Mouse (Mus musculus) neural tube, embryonic 11.5 days (tissue): ENCODE results near the gene Dixdc1. TPM values are rescaled to one million over a fixed set of nuclear protein-coding genes. Genes with fewer than 3 reads are reported as not detected.

Source experiments
- ATAC-seq: fragments of 200-750 bp; cut with Nextera tagmentation; 2 replicates; pipeline ENCODE4 v1.8.0; 2017; ENCODE audit warnings: moderate number of reproducible peaks, mild to moderate bottlenecking, moderate TSS enrichment, moderate library complexity; ENCODE audit not compliant: insufficient read depth, low FRiP score, low TSS enrichment
- DNase-seq: peaks from one replicate; pipeline ENCODE4 v3.0.0-alpha.2; 2015; ENCODE audit warnings: low spot score
- H3K27ac ChIP-seq: fragments of 300-500 bp; sonication (generic); 2 replicates; pipeline ENCODE4 v1.5.1; 2014; ENCODE audit warnings: low read depth, mild to moderate bottlenecking, low read length
- H3K27me3 ChIP-seq: fragments of 300-500 bp; sonication (generic); 2 replicates; pipeline ENCODE4 v1.6.1; 2014; ENCODE audit warnings: mild to moderate bottlenecking, low read length, mixed read lengths; ENCODE audit not compliant: control insufficient read depth, insufficient read depth
- H3K36me3 ChIP-seq: fragments of 300-500 bp; sonication (generic); 2 replicates; pipeline ENCODE4 v1.6.1; 2014; ENCODE audit warnings: mild to moderate bottlenecking, low read length, moderate library complexity, mixed read lengths; ENCODE audit not compliant: control insufficient read depth, insufficient read depth
- H3K4me1 ChIP-seq: fragments of 300-500 bp; sonication (generic); 2 replicates; pipeline ENCODE4 v1.6.1; 2014; ENCODE audit warnings: low read length, mixed read lengths; ENCODE audit not compliant: control insufficient read depth, insufficient read depth
- H3K4me2 ChIP-seq: fragments of 300-500 bp; sonication (generic); 2 replicates; pipeline ENCODE4 v1.6.1; 2014; ENCODE audit warnings: low read depth, mild to moderate bottlenecking, moderate library complexity
- H3K4me3 ChIP-seq: fragments of 300-500 bp; sonication (generic); 2 replicates; pipeline ENCODE4 v1.5.1; 2014; ENCODE audit warnings: low read depth, low read length
- H3K9ac ChIP-seq: fragments of 300-500 bp; sonication (generic); 2 replicates; pipeline ENCODE4 v1.6.1; 2014; ENCODE audit warnings: mild to moderate bottlenecking, low read length
- H3K9me3 ChIP-seq: fragments of 300-500 bp; sonication (generic); 2 replicates; pipeline ENCODE4 v1.6.1; 2016; ENCODE audit warnings: low read length; ENCODE audit not compliant: control insufficient read depth
- WGBS: fragments of 180-500 bp; shearing (Covaris S2); extraction: QIAGEN DNeasy Blood & Tissue Kit; methylation state at CpG from one replicate; pipeline ENCODE4 v1.1.7; 2014; 5-methylcytosine and 5-hydroxymethylcytosine counted together
- polyA plus RNA-seq: library from polyadenylated mRNA; unstranded; fragments of >200 nt; fragmentation: Nextera tagmentation; extraction: Ambion mirVana; gene quantifications from 2 replicates; pipeline ENCODE4 v1.2.1, GENCODE M21; 2014

Dixdc1 gene
- polyA plus RNA-seq, 1 experiment from 2014 or later: 33.0 TPM

DNA sequence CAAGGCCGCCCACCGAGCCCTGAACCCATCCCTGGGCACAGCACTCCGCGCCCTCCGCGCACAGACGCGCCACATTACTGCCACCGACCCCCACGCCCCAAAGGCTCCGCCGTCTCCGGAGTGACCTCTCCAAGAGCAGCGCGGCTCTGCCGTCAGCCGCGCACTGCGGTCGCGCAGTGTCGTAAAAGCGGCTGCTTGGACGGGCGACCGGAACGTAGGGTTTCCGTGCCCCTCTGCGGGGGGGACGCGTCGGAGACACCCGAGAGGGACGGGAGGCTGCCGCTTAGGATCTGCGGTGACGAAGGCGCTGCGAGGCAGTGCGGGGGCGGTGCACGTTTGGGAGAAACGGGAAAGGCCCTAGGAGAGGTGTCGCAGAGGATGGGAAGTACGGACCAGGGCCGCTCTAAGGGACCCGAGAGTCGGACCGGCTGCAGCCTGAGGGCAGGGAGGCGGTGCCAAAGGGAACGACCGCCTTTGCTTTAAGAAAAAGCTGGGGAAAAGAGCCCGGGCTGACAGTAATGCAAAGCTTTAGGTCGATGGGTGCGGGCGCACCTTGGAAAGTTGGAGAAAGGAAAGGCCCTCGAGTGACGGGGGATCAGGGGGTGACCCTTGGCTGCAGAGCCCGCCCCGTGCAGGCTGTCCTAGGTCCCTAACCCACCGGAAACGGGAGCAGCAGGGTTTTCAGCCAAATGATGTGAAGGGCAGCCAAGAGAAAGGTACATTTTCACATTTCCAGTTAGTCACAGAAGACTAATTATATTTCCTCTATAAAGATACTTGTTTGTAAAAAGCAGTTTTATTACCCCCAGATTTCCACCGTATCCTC is 79.7 kb downstream of the Dixdc1 start, which contains the start of gene Dlat:
Dlat (minus strand) TSS at position 389 of the 826 bp plus-strand sequence.
- under 1% methylated on average over 59 of the region's 63 CpGs for WGBS

DNA sequence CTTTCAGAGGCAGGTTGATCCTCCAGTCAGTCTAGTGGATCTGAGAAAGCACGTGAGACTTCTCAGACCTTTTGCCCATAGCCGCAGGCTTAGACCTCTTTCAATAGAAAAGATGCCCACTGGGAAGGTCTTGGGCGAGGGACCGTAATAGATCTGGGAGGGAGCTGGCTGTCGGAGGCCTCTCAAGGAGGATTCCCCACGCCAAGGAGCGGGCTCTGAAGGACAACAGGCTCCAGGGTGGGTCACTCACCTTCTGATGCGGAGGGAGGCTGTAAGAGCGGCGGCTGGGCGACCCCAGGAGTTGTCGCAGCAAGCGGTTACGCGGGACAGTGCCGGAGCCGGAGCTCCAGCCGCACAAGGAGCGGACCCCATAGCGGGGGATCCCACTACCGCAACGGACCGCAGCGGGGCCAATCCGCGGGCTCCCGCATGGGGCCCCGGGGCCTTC is 80.4 kb downstream of the Dixdc1 start:
- Histone ChIP-seq H3K9ac (peak overlapping the region; percentile 85), H3K4me2 (peak overlapping the region; percentile 81), H3K4me1 (peaks cover 8% of the 10 kb centered on the region), H3K36me3 (no peaks in the 10 kb centered on the region), H3K4me3 (peak overlapping the region; percentile 64), H3K27ac (peak overlapping the region; percentile 70), H3K9me3 (no peaks in the 10 kb centered on the region), H3K27me3 (no peaks in the 10 kb centered on the region)
- under 1% methylated on average over 19 of the region's 28 CpGs for WGBS
- DNase-seq (no peak), ATAC-seq (peak; percentile 79)

More for the DNA sequence above, 79.7 kb downstream of the Dixdc1 start, which contains the start of gene Dlat:
- Histone ChIP-seq H3K9me3 (no peaks in the 10 kb centered on the region), H3K36me3 (no peaks in the 10 kb centered on the region), H3K4me3 (peak within 1 kb of the TSS; percentile 64), H3K27me3 (no peaks in the 10 kb centered on the region), H3K9ac (peak within 1 kb of the TSS; percentile 85), H3K4me1 (peaks cover 8% of the 10 kb centered on the region), H3K4me2 (peak within 1 kb of the TSS; percentile 81), H3K27ac (peak within 1 kb of the TSS; percentile 70)
- ATAC-seq (peak; percentile 89), DNase-seq (peak; percentile 92)

DNA sequence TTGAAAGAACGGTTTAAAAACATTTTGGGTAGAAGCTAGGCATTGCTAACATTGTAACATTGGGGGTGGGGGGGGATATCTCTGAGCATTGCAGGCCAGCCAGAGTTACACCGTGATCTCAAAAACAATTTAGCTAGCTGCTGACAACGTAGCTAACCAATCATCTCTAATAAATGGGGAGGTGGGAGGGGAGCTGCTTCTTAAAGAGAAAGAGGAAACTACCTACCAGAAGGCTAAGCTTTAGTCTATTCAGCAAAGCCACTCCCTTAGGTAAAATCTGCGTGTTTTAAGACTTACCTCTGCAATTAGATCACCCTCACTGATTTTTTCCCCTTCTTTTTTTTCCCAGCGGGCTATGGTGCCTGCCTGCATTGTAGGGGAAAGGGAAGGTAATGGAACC is 80.9 kb downstream of the Dixdc1 start:
- ATAC-seq (no peak), DNase-seq (no peak)
- peak overlapping the region; percentile 64 for H3K4me3 ChIP-seq
- H3K4me1 ChIP-seq: peaks cover 8% of the 10 kb centered on the region
- 42% methylated on average over 5 of the region's 5 CpGs for WGBS
- peak overlapping the region; percentile 85 for H3K9ac ChIP-seq
- H3K27me3 ChIP-seq: no peaks in the 10 kb centered on the region
- H3K27ac ChIP-seq: no peak overlapping the region
- H3K4me2 ChIP-seq: peak overlapping the region; percentile 81
- peaks cover 2% of the 10 kb centered on the region; the same call in 1 of the 2 replicates for H3K36me3 ChIP-seq
- no peaks in the 10 kb centered on the region for H3K9me3 ChIP-seq

DNA sequence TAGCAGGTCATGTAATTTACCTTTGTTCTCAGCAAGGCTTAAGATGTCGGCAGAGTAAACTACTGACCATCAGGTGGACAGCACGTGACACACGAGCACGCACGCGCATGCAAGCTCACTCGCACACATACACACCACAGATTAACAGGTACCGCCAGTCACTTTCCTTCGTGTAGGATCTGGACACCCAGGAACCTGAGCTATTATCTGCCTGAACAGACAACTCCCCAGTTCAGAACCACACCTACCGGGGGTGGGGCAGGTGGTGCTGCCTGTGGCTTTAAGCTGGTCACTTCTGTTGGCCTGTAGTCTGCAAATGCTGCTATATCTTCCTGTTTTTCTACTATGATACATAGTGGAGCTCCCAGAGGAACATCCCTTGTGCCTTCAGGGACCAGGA is 88.8 kb downstream of the Dixdc1 start:
- Histone ChIP-seq H3K27me3 (no peaks in the 10 kb centered on the region), H3K4me3 (no peak overlapping the region), H3K4me1 (no peaks in the 10 kb centered on the region), H3K4me2 (no peak overlapping the region), H3K9ac (no peak overlapping the region), H3K9me3 (no peaks in the 10 kb centered on the region), H3K36me3 (peaks cover 12% of the 10 kb centered on the region), H3K27ac (no peak overlapping the region)
- DNase-seq (no peak), ATAC-seq (no peak)
- 97% methylated on average over 10 of the region's 10 CpGs for WGBS

- Histone ChIP-seq H3K4me3 (no peak overlapping the region), H3K9ac (no peak overlapping the region), H3K27ac (no peak overlapping the region), H3K9me3 (no peaks in the 10 kb centered on the region), H3K4me1 (no peaks in the 10 kb centered on the region), H3K36me3 (peaks cover 10% of the 10 kb centered on the region), H3K4me2 (no peak overlapping the region), H3K27me3 (no peaks in the 10 kb centered on the region)
- no peak for ATAC-seq
- no peak for DNase-seq
- WGBS: 82% methylated on average over 10 of the region's 10 CpGs
Observed at GRCm38 (mm10) chr9:50646826-50647370, 92.4 kb downstream of the Dixdc1 start.

- Histone ChIP-seq H3K4me3 (no peak overlapping the region), H3K27ac (no peak overlapping the region), H3K4me1 (no peaks in the 10 kb centered on the region), H3K4me2 (no peak overlapping the region), H3K36me3 (peaks cover 3% of the 10 kb centered on the region), H3K9me3 (no peaks in the 10 kb centered on the region), H3K27me3 (no peaks in the 10 kb centered on the region), H3K9ac (no peak overlapping the region)
- ATAC-seq (no peak), DNase-seq (no peak)
- 95% methylated on average over 11 of the region's 11 CpGs for WGBS
Observed at GRCm38 (mm10) chr9:50634270-50634669, 105.0 kb downstream of the Dixdc1 start.

DNA sequence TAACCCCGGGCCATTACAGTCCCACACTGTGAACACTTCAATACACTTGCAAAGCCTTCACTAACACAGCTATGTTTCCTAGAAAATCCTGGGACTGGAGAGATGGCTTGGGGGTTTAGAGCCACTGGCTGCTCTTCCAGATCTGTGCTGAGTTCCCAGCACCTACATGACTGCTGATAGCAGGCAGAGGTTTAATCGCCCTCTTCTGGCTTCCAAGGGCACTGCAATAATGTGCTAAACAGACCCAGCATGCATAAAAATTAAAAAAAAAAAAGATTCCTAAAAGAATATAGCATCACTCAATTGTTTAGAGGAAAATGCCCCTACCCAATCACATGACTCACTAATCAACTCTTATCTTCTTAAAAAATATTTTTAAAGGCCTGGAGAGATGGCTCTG is 106.3 kb downstream of the Dixdc1 start:
- 62% methylated on average over 2 of the region's 2 CpGs for WGBS
- H3K9me3 ChIP-seq: no peaks in the 10 kb centered on the region
- DNase-seq: no peak
- peaks cover 2% of the 10 kb centered on the region; the same call in 1 of the 2 replicates for H3K36me3 ChIP-seq
- H3K4me2 ChIP-seq: no peak overlapping the region
- no peak overlapping the region for H3K4me3 ChIP-seq
- H3K27ac ChIP-seq: no peak overlapping the region
- H3K9ac ChIP-seq: no peak overlapping the region
- H3K4me1 ChIP-seq: no peaks in the 10 kb centered on the region
- H3K27me3 ChIP-seq: no peaks in the 10 kb centered on the region
- ATAC-seq: no peak

DNA sequence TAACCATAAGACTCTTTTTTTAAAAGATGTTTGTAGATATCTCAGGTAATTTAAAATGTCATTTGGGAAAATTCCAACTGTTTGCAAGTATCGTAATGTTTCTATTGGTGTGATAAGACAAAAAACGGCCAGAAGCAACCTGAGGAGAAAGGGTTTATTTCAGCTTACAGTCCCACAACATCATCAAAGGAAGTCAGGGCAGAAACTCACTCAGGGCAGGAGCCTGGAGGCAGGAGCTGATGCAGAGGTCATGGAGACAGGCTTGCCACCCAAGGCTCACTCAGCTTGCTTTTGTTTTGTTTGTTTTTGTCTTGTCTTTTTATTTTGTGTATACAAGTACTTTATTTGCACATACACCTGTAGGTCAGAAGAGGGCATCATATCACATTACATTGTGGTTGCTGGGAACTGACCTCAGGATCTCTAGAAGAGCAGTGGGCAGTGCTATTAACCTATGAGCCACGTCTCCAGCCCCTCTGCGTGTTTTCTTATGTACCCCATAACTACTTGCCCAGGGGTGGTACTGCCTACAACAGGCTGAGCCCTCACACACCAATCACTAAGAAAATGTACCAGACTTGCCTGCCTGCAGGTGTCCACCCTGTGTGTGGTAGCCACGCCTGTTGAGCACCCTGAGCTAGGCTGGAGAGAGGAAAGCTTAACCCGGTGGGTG is 107.2 kb downstream of the Dixdc1 start:
- Histone ChIP-seq H3K27me3 (no peaks in the 10 kb centered on the region), H3K36me3 (peaks cover 2% of the 10 kb centered on the region; the same call in 1 of the 2 replicates), H3K27ac (no peak overlapping the region), H3K9me3 (no peaks in the 10 kb centered on the region), H3K4me3 (no peak overlapping the region), H3K4me2 (no peak overlapping the region), H3K9ac (no peak overlapping the region), H3K4me1 (no peaks in the 10 kb centered on the region)
- DNase-seq: no peak
- WGBS: 92% methylated on average over 6 of the region's 6 CpGs
- ATAC-seq: no peak
